Mouse (Mus musculus) retina, postnatal 1 day (tissue): ENCODE data around the gene Gm20388.

Source experiments
- DNase-seq: peaks from one replicate; pipeline ENCODE4 v3.0.0-alpha.2; 2012

Gm20388 gene

DNA sequence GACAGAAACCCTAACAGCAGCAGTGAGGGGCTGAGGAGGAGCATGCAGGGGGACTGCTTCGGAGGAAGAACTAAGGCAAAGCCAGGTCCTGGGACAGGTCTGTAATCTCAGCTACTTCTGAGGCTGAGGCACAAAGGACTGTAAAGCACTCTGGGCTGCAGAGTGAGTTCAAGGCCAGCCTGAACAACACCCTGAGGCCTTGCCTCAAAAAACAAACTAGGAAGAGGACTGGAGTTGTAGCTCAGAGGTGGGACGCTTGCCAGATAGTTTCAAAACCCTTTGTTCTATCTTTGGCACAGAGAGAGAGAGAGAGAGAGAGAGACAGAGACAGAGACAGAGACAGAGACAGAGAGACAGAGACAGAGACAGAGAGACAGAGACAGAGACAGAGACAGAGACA lies 1942.9 kb downstream of the Gm20388 start:
- no peak for DNase-seq

DNA sequence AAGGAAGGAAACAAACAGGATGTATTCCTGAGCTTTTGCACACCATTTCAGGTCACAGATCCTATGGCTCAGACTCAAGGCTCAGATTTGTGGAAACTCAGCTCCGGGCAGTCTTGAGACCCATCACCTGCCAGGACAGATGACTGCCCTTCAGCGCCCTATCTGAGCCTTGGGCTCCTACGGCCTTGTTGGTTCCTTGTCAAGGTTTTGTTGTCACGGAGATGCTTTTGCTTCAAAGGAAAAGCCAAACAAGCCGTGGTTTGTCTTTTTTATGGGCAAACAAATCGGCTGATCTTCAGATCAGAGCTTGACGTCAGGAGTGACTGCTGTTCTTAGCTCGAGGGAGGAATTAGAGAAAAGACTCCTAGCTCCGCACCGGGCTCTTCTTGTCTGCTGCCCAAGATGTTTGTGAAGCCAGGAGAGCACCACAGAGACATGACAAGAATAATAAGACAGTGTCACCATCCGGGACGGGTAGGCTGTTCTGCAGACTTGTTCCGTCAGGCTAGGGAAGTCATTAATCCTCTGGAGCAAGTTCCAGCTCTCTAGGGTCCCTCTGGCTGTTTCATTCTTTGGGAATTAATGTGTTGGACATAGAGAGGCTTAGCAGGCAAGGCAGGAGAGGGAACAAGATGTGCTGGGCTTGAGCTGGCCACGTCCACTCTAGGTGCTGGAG lies 1945.6 kb downstream of the Gm20388 start:
- DNase-seq = no peak

DNA sequence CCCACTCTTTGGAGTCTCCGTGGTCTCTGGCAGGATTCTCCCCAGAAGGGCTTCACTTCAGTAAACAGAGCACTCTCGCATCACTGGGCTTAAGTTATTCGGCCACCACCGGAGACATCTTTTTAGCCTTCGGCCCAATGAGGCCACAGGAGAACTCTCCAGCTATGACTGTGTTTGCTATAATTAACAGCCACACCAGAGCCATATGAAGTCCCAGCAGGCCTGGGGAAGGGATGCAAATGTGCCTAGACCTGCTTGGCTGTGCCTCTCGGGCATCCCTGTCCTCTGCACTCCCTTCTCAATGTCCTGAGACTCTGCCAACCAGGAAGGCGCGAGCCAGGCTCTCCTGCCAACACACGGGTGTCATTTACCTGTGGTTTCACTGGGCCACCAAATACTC lies 1946.7 kb downstream of the Gm20388 start:
- DNase-seq = peak; percentile 64

DNA sequence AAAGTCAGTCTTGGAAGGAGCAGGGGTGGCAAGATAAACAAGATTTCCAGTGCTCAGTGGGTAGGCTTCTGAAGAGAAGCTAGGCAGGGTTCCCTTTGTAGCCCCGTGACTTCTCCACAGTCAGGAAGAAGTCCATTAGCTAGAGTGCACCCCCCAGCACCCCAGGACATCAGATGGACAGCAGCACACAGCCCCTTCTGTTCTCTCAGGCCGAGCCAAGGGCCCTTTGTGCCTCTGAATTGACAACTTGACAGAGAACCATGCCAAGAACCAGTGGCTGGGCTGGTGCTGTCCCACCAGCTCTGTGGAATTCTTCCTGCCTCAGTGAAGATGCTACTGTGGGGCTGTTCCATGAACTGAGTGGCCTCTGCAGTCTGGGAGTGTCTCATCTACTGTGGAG lies 1947.1 kb downstream of the Gm20388 start:
- DNase-seq = no peak

DNA sequence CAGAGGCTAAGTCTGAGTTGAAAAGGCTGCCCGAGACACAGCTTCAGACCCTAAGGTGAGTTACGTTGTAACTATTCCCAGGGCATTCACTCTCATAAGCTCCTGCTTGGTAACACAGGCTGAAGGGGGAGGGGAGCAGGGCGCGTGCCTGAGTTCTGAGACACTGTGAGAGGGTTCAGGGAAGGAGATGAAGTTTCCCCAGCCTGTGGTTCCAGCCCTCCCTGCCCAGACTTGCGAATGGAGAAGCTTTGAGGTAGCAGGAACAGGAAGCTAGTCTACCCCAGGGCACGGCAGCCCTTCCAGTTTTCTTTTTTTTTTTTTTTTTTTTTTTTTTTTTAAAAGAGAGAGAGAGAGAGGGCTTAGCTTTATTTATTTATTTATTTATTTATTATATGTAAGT lies 1950.6 kb downstream of the Gm20388 start:
- DNase-seq = no peak

DNA sequence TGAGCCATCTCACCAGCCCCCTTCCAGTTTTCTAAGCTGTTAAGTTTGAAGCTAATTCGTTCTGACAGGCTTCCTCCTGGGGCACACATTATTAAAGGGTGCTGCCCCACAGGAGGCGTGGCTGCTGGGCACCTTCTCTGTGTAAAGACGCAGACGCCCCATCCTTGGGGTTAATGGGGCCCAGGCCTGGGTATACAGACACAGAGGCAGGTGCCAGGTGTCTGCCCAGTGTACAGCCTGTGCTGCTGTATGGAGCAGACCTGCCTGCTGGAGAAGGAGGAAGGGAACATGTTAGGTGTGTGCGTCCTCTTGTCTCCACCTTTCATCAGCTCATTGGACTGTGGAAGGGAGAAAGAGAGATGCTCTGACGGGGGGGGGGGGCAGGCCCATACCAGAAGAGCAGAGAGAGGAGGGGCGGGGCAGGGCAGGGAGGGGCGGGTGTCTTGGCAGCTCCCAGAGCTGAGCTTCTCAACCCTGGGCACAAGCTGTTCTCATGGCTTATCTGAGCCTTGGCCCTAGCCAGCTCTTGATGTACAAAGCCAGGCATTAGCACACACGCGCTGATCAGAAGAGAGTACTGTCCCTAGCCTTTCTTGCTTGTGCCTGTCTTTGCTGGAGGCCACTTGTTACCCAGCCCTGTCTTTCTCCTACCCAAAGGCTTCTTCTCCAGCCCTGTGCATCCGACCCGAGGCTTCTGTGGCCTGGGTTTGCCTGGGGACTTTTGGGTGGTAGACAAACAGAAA lies 1951.3 kb downstream of the Gm20388 start:
- DNase-seq = peak; percentile 88

DNA sequence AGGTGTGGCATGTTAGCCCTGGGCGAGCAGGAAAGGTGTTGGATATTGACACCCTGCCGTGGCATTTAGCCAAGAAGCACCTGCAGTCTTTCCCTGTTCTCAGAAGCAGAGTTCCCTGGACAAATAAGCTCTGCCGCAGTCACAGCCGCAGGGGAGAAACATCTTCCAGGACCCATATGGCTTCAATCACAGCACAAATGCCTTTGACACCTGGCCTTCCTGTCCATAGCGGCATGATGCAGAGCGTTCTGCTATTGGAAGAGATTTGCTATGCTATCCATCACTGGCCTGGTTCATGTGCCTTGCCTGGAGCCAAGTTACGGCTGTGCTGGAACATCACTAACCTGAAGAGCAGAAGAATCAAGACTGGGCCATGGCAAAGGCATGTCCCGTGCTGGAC lies 1954.7 kb downstream of the Gm20388 start:
- DNase-seq = no peak

DNA sequence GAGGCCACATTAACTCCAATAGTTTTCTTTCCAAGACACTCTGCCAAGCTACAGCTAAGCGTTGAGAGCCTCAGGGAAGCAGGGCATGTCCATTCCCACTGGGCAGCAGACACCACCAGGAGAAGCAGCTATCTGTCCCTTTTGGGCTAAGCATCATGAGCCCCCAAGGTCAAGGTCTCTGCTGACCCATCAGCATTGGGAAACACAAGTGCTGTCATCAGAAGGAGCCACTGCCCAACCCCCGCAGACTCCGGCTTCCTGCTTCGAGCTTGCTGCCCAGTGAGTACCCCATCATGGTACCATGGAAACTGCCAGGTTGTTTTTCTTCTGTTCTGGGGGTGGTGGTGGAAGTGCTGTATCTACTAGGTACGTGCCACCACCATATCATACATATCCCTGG lies 1957.6 kb downstream of the Gm20388 start:
- DNase-seq = no peak

DNA sequence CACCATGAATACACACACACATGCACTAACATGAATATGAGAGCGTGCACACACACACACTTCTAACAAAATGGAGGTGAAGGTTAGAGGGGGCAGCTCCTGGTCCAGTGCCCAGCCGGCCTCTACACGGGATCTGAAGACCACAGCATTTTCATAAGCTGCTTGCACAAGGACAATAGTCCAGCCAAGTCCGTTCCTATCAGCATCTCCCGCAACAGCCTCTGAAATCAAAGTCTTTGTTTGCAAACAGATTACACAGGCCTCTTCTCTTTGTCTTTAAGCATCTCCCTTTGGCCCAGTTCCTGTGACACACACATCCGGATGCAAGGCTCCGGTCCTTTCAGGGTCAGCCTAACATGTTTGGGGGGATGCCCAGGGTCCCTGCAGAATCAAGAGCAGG lies 1958.3 kb downstream of the Gm20388 start:
- peak; percentile 87 for DNase-seq

DNA sequence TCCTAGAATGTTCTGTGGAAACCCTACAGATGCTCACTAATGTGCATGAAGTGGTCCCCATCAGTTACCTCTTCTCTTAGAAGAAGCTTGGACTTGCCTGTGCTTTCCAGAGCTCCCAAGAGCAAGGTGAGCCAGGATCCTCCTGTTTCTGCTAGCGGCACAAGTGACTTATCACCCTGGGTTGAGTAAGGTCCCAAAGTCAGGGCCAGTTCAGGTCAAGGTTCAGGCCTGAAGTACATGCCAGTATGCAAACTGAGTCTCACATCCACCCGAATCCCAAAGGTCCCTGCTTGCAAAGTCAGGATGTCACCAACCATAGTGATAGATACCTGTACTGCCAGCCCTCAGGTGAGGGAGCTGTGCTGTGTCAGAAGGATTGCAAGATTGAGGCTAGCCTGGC lies 1959.5 kb downstream of the Gm20388 start:
- DNase-seq = no peak

DNA sequence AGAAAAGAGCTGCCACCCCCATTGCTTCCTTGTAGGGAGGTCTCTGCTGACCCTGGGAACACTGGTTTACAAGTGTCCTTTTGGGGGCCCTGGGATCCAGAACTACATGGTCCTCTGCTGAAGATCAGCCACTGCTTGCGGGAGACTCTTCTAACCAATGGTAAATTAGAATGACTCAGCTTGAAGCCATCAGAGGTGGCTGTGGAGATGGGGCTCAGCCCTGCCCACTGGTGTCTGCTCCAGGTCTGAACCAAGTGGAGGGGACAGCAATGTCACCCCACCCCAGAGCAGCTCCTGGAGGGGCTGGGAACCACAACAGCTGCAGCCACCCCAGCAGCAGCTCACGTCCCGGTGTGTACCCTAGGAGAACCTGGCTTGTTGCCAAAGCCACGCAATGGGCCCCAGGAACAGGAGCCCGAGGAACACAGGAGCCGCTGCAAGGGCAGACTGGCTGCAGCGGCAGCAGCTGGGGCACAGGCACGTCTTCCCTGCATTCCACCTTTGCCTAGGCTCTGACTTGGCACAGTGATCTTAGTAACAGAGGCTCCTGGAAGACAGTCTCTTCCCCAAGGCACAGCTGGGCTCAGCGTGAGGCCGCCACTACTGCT lies 1961.3 kb downstream of the Gm20388 start:
- DNase-seq = peak; percentile 59

DNA sequence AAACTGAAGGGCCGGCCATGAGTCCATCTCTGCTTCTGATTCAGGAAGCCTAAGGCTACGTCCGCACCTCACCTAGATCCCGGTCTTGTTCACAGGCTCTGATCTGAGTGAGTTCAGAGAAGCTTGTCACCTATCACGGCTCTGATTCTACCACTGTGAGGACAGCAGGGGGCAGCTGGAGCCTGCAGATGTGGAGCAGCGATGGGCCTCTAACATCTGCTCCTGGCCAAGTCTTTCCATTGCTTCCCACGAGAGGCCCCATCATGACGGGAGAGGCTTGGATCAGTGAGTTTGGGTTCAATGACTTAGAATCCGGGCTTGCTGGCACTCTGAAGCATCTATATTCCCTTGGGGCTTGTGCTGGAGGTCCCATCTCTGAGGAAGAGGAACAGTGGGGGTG lies 1963.4 kb downstream of the Gm20388 start:
- no peak for DNase-seq

DNA sequence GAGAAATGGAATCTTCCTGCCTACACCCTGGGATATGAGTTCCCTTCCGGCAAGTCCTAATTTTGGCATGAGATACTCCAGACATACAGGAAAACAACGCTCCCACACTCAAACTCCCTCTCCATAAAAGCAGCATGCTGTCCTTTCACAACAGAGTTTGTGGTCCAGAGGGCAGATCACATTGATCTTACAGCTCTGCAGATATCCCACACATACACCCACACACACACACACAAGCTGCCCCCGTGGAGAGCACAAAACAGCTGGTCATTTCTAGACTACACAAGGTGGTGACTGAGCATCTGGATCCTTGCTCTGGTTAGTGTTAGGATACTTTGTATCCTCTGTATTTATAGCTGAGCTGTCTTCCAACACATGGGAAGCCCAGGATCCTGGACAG lies 1964.4 kb downstream of the Gm20388 start:
- no peak for DNase-seq

DNA sequence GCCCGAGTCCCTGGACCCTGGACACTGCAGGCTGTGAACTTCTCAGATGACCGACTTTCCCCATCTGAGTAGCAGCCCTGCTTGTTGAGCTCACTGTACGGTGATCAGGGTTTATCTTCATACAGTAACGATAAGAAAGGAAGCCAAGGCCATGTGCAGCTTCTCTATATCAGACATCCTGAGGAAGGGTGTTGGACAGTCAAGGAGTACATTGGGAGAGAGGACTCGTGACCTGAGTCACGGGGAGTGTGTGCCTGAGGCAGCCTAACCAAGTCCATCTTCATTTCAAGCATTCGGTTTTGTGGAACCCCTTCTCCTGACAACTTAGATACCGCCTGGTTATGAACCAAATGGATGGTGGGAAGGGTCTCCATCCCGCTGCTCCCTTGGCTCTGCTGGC lies 1964.9 kb downstream of the Gm20388 start:
- DNase-seq = no peak

DNA sequence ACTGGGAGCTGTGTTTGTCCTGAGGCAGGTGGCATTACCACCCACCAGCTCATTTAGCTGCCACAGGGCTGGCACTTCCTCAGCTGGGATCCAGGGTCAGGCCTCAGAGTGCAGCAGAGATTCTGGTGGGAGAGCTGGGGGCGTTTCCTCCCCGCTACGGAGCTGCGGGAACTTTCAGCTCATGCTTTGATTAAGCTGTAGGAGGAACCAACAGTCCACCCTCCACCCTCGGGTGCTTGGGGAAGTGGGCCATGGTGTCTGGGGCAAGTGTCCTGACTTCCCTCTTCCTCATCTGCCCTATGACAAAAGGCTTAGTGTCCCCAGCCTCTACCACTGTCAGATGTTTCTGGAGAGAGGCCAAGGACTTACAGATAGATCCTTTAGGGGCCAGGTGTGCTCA lies 1966.6 kb downstream of the Gm20388 start:
- no peak for DNase-seq

DNA sequence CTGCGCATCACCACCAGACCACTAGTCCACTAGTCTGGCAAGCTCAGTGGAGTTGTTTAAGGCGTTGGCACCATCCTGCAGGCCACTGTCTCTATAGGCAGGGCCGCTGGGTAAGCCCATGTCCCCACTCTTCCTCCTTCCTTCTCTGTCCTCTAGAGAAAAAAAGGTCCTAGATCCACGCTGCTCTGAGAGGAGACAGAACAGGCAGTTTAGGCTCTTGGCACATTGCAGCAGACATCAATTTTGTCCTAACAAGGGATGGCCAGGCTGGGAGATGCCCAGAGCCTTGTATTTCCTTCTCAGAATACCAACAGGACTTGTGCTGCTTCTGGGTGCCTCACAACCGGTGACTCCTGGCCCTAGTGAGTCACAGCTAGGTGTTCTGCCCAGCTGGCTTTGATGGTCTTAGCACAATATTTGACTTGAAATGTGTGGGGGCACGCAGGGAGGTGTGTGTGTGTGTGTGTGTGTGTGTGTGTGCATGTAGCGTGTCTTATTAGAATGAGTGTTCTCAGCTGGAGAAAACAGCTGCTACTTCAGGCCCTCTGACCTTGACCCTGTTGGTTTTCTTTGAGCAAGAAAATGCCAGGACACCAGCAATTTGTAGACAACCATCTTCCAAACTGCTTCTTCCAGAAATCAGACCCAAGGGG lies 1967.3 kb downstream of the Gm20388 start:
- DNase-seq = no peak

DNA sequence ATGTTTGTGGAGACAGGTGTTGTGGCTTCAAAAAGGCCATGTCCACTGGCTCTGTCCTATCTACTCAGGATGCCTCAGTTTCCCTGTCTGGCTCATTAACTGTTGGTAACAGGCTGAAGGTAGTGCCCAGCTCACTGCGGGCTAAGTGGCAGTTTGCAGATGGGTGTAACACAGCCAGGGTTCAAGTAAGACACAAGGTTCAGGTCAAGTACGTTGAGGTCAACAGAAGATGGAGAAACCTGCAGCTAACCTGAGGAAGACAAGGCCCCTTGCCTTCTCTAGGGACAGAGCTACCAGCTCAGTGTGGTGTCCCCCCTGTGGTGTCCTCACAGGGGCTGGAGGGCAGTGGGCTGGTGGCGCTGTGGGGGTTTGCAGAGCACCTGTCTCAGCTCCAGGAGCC lies 1969.1 kb downstream of the Gm20388 start:
- DNase-seq = no peak

DNA sequence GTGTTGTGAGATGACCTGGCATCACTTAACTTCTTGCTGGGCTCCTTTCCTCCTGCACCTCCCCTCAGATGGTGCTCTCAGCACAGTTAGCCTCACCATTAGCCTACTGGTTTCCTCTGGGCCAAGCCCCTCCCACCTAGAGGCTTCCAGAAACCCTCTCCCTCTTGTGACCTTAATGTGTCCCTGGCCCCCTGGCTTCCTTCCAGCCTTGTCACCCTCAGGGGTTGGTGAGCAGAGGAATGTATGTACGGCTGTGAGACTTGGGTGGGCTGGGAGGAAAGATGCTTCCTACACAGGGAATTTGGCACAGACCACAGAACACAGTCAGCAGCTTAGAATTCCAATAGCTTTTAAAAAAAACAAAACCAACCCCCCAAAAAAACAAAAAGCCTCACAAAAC lies 1970.2 kb downstream of the Gm20388 start:
- peak; percentile 50 for DNase-seq

DNA sequence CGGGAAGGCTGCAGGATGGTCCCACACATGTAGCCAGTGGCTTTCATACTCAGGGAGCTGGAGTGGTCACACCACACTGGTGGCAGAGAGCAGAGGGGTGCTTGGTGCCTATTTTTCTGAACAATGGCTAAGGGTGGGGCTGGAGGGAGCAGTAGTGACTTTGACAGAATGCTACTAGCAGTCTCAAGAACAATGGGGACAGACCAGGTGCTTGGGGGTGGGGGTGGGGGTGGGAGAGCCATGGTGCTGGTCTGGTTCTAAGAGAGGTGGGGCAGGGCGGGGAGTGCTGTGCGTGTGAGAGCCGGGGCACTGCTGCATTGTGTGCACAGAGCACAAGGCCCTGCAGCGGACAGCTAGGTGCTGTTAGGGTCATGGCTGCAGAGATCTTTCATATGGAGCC lies 1971.3 kb downstream of the Gm20388 start:
- DNase-seq = no peak

DNA sequence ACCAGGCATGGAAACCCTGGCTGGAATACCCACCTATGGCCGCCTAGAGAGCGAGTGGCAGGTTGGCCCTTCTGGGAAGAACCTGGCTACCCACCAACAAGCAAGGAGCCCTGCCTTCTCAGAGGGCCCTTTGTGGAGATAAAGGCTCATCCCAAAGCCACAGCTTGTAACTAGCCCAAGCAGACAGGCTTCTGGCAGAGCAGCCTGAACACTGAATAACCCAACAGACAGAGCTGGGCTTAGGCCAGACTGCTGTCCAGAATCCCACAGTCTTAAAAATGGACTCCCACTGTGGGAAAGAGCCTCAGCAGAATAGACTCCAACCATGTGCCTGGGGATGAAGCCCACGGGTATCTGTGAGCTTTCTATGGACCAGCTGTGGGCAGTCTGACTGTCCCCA lies 1973.5 kb downstream of the Gm20388 start:
- DNase-seq = no peak

DNA sequence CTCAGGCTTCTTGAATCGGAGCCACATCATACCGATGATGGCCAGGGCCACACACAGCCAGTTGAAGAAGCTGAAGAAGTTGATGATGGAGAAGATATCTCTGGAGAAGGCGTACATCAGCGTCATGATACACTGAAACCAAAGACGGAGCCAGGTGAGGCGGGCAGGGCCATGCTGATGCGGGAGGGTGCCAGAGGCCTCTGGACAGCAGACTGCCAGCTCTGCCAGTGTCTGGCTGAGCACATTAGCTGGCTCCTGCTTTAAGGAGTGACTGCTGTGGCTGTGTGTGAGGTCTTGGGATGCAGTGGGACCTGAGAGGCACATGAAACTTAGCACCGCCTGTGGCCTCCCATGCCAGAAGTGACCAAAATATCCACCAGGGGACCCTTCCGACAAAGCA lies 1974.4 kb downstream of the Gm20388 start:
- no peak for DNase-seq

DNA sequence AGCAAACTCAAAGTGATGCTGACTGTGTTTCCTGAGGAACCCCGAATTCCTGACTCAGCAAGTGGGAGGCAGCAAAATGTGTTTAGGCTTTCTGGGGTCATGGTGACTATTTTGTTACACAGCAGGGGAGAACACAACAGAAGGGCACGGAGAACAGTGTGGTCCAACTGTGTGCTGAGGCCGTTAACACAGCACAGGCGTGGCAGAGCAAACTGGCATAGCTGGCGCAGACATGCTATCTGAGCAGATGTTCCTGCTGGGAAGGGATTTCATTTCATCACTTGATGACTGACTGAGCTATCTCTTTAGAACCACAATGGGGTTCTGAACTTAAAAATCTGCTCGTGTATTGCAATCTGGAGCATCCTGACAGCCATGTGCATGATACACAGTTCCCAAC lies 1974.8 kb downstream of the Gm20388 start:
- DNase-seq = no peak

DNA sequence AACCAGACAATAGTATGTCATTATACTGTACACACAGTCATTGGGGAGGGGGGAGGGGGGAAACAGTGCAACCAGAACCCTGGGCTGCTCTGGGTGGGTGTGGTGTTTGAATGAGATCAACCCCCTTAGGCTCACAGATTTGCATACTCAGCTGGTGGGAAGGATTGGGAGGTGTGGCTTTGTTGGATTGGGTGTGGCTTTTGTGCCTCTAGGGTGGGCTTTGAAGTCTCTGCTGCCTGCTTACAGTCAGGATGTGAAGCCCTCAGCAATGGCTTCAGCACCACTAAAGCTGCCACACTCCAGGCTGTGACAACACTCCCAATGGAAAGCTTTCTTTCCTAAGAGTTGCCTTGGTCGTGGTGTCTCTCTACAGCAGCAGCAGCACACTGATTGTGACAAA lies 1976.9 kb downstream of the Gm20388 start:
- no peak for DNase-seq

DNA sequence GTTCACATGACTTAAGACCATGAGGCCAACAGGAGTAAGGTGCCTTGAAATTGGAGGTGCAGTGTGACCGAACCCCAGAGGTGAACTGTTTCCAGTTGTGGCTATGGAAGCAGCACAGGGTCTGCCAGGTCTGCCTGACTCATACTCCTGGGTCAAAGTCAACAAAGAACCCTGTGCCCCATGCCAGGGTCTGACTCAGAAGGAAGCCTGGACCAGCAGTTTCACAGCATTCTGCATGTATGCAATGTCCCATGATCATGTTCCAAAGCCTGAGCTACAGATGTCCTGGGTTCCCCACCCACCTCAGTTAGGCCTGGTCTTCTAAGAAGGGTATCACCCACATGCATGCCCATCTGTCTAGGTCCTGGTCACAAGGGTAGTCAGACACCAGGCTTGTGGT lies 1978.7 kb downstream of the Gm20388 start:
- no peak for DNase-seq
